In genomic region chr6:145855720-145856551, GRCm38 (mm10) we compare ENCODE assay signal across 8 mouse cellular contexts. TPM values are rescaled to one million over a fixed set of nuclear protein-coding genes. Genes with fewer than 3 reads are reported as not detected.
A peak's percentile ranks its signal among the peaks of the same experiment; 100 is the strongest.
DNase-seq lines count a peak whose midpoint lies in the region; ATAC-seq lines count a peak whose summit lies in the region.

No protein-coding gene starts in this region.

- peak; percentile 97 for DNase-seq in MN1 (ENCODE audit: low spot score)
- DNase-seq in cerebellum, adult 9-10 months, result peak; percentile 99
- DNase-seq in frontal cortex, adult 2 months (ENCODE audit: extremely low spot score in 1 of 2, low spot score in 1 of 2), result peak; percentile 96 to 99
- peak; percentile 99 for DNase-seq in hindbrain, embryonic 11.5 days (ENCODE audit: low spot score)
- peak; percentile 98 for DNase-seq in layer of hippocampus, adult 9-11 months
- peak; percentile 92 for DNase-seq in ovary, adult 18-20 months (ENCODE audit: low spot score)
- peak; percentile 95 for DNase-seq in thymus, postnatal 0 days (ENCODE audit: low spot score)

- no peak overlapping the region for H3K4me3 ChIP-seq in hindbrain, embryonic 11.5 days (ENCODE audit: low read depth, low read length)
- peak overlapping the region; percentile 30 for H3K4me3 ChIP-seq in lung, embryonic 16.5 days (ENCODE audit: low read length)

- H3K4me1 ChIP-seq in hindbrain, embryonic 11.5 days (replicated peaks; ENCODE audit: control insufficient read depth, insufficient read depth, low read length), result peaks cover 7% of the 10 kb centered on the region
- H3K4me1 ChIP-seq in lung, embryonic 16.5 days (replicated peaks; ENCODE audit: control insufficient read depth, insufficient read depth, low read length), result peaks cover 9% of the 10 kb centered on the region; the same call in 1 of the 2 replicates

- H3K4me2 ChIP-seq in hindbrain, embryonic 11.5 days (replicated peaks; ENCODE audit: low read depth, low read length), result peak overlapping the region; percentile 35
- H3K4me2 ChIP-seq in lung, embryonic 16.5 days (ENCODE audit: low read depth, low read length), result peak overlapping the region; percentile 61

- H3K9me3 ChIP-seq in hindbrain, embryonic 11.5 days (ENCODE audit: control insufficient read depth, low read length), result no peaks in the 10 kb centered on the region
- H3K9me3 ChIP-seq in lung, embryonic 16.5 days (ENCODE audit: control insufficient read depth, low read length), result no peaks in the 10 kb centered on the region

- WGBS in hindbrain, embryonic 11.5 days, result 3% methylated on average over 26 of the region's 28 CpGs
- WGBS in lung, embryonic 16.5 days, result 10% methylated on average over 28 of the region's 28 CpGs

- H3K27me3 ChIP-seq in hindbrain, embryonic 11.5 days (ENCODE audit: control insufficient read depth, insufficient read depth, low read length), result no peaks in the 10 kb centered on the region; the same call in 1 of the 2 replicates
- no peaks in the 10 kb centered on the region; the same call in 1 of the 2 replicates for H3K27me3 ChIP-seq in lung, embryonic 16.5 days (ENCODE audit: control insufficient read depth, insufficient read depth, low read depth, low read length)

- peak; percentile 98 for ATAC-seq in hindbrain, embryonic 11.5 days (ENCODE audit: low FRiP score)
- ATAC-seq in lung, embryonic 16.5 days (ENCODE audit: low read depth), result peak; percentile 94

- H3K9ac ChIP-seq in hindbrain, embryonic 11.5 days (ENCODE audit: low read depth, low read length), result no peak overlapping the region
- H3K9ac ChIP-seq in lung, embryonic 16.5 days (ENCODE audit: low read length), result peak overlapping the region; percentile 48

- H3K36me3 ChIP-seq in hindbrain, embryonic 11.5 days (ENCODE audit: control insufficient read depth, insufficient read depth, low read length), result no peaks in the 10 kb centered on the region
- H3K36me3 ChIP-seq in lung, embryonic 16.5 days (ENCODE audit: control insufficient read depth, insufficient read depth, low read length), result no peaks in the 10 kb centered on the region

- peak overlapping the region; percentile 67 for H3K27ac ChIP-seq in hindbrain, embryonic 11.5 days (ENCODE audit: low read depth, low read length)
- no peak overlapping the region for H3K27ac ChIP-seq in lung, embryonic 16.5 days (ENCODE audit: low read length)

RNA-seq across cellular contexts. Expression of gene Bhlhe41, which starts 9.4 kb away (rescaled TPM):
- 20.6 and 25.2 TPM in 2 replicates for polyA plus RNA-seq in frontal cortex, adult 2 months (2012; rRNA removed)
- 1.5 and 1.8 TPM in 2 replicates for polyA plus RNA-seq in hindbrain, embryonic 11.5 days (2014; fragmentation: Nextera tagmentation; extraction: Ambion mirVana)
- 0.63 and 0.75 TPM in 2 replicates for polyA plus RNA-seq in lung, embryonic 16.5 days (2015; fragmentation: Nextera tagmentation; extraction: Ambion mirVana)
- polyA plus RNA-seq in thymus, postnatal 0 days (2015; fragmentation: Nextera tagmentation; extraction: Ambion mirVana), result 8.5 and 9.4 TPM in 2 replicates
